Mouse (Mus musculus) urinary bladder, postnatal 14 days (tissue): Measurements from ENCODE around the gene Dnah11.

ENCODE experiments used
- DNase-seq: peaks from one replicate; pipeline ENCODE4 v3.0.0; 2021; ENCODE audit warnings: low spot score

Gene Dnah11

GRCm38 (mm10) chr12:118085291-118085690, 113.6 kb downstream of the Dnah11 start:
- DNase-seq = no peak

- no peak for DNase-seq
Measured at GRCm38 (mm10) chr12:118084806-118085205, 114.0 kb downstream of the Dnah11 start.

DNA sequence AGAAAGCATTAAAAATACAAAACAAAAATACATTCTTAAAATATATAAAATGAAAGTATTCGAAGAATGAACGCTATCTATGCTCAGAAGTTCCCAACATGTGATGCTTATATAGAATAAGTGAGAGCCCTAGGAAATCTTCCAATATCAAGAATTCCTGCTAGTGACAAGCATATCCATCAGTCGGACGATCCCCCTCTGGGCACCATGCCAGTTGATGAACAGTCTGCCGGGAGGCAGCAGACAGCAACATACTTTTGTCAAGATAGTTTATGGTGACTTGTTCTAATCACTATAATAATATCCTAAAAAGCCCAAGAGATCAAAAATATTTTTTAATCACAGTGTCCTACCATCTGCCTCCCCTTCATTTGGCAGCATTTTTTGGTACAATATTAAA, 114.7 kb downstream of the Dnah11 start:
- no peak for DNase-seq

DNA sequence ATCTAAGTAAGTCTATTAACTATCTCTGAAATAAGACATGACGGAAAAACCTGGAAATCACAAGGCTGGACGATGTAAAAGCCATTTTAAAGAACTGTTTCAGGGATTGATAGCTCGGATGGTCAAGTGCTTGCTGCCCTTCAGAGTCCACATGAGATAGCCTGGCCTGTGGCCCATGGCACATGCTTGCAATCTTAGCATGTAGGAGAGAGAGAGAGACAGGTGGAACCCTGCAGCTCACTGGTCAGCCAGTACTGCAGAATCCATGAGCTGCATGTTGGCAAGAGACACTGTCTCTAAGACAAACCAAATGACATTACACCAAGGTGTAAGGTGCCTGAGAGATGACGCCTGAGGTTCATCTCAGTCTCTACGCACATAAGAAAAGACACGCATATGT, 118.4 kb downstream of the Dnah11 start:
- no peak for DNase-seq

- no peak for DNase-seq
Measured at GRCm38 (mm10) chr12:118078434-118078989, 120.3 kb downstream of the Dnah11 start.

DNA sequence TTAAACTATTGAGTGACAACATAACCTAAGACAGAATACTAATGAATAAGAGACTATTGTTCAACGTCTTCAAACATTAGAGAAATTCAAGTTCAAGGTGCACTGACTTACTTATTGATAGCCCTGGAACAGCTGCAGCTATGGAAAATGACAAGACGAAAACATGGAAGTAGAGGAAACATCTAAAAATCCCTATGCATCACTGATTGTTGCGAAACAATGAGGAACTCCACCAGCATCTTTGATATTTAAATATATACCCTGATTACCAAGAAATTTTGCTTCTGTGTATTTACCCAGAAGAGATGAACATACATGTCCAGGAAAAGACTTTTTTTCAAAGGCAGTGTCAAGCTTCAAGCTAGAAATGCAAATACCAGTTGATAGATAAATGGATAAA, 122.0 kb downstream of the Dnah11 start:
- no peak for DNase-seq

DNA sequence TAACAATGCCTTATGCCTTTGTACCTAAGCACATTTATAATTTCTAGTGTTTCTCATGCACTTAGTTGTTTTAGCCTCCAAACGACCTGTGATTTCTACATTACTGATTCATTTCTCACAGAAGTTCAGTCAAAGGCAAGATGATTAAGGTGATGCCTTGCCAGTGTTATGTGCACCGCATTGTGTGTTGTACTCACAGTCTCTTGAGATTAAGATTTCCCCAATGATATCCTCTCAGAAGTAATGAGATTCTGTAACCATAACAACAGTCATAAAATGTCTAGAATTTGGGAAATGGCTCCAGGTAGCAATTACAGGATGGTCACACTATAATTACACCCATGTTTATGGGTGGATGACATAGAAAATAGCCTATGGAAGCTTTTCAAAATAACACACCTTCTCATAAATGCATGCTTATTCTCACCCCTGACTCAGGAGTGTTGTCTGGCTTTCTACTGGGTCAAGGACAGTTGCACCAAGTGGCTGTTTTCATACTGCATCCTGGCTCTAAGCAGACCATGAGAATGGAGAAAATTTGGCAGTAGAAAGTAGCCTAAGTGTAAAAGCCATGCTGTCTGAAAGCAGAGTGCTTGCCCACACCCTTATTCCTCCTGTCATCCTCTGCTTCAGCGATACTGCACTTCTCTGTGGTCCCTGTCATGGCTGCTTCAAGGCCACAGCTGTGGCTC, 126.5 kb downstream of the Dnah11 start:
- no peak for DNase-seq

GRCm38 (mm10) chr12:118071667-118072066, 127.2 kb downstream of the Dnah11 start:
- no peak for DNase-seq

- DNase-seq = no peak
Measured at GRCm38 (mm10) chr12:118068785-118069184, 130.1 kb downstream of the Dnah11 start.

DNA sequence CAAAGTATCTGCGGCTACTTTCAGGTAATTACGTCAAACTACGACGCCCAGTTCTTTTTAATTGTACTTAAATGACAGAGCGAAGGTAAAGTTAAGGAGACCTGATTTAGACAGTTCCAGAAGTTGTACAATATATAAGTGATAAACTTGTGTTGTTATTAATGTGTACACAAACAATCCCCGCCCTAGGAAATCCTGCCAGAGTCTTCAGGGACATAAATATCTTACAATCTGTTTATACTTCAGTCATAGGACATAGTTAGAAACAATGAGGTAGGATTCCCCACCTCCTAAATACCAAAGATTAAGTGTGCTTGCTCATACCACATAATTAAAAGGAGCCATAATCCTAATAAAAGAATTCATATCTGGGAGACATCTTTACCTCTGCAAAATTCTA, 136.5 kb downstream of the Dnah11 start:
- no peak for DNase-seq

GRCm38 (mm10) chr12:118056876-118057275, 142.0 kb downstream of the Dnah11 start:
- DNase-seq = no peak

DNA sequence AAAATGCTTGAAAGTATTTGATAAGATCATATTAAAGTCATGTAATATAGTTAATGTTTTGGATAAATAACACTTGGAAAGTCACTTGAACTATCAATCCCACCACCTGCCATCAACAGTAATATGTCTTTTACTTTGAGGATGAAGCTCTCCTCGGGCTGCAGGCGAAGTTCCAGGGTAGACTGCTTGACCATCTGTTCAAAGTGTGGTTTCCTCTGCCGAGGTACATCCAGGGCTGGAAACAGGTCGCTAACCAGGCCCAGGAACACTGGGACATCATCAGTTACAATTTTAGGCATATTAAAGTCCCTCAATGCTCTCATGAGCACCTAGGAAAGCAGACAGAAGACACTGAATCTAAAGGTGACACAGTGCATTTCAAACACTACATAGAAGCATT, 153.5 kb downstream of the Dnah11 start:
- no peak for DNase-seq

DNA sequence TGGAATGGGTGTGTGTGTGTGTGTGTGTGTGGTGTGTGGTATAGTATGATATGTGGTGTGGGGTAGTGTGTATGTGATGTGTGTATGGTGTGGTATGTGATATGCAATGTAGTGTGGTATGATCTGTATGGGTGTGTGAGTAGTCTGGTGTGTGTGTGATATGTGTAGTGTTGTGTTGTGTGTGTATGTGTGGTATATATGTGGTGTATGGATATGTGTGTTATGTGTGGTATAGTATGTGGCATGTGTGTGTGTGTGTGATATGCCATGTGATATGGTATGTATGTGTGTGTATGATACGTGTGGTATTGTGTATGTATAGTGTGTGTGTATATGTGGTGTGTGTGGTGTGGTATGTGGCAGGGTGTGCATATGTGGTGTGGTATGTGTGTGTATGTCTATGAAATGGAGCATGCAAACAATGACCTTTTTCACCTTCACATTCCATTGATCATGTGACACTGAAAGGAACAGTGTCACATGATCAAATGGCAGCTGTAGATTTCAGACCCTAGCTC, 155.7 kb downstream of the Dnah11 start:
- DNase-seq = no peak

DNA sequence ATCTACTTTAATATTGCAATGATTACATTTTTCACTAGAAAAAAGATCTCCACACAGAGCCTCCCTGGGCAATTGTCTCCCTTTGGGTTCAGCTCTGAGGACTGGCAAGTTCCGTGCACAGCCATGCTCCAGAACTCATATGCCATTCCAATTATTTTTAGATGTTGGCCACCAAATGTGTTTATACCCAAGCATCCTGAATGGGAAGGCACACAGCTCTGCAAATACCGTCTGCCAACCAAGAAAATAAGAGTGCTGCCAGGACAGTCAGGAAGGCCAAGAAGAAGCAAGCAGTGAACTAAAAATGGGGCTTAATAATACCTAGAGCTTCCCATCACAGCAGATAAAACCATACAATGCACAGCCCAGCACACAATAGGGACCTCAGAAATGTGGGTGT, 156.6 kb downstream of the Dnah11 start:
- DNase-seq = no peak

GRCm38 (mm10) chr12:118034990-118035389, 163.9 kb downstream of the Dnah11 start:
- no peak for DNase-seq

DNA sequence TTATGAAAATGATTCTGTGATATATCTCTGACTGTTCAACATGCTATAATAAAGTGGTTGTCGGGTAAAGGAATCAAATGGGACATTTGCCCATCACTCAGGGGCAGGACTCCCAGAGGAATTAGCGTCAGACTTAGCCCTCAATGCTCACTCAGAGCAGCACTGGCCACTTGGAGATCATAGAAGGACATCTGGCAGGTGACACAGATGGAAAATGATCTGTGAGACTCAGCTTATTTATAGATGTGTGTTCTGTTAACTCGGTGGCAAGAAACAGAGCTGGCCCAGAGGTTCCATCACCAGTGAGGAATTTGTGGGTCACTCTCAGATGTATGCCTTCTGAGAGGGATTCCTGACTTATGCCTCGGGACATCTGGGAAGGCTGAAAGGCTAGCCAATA, 173.1 kb downstream of the Dnah11 start:
- DNase-seq = no peak

DNA sequence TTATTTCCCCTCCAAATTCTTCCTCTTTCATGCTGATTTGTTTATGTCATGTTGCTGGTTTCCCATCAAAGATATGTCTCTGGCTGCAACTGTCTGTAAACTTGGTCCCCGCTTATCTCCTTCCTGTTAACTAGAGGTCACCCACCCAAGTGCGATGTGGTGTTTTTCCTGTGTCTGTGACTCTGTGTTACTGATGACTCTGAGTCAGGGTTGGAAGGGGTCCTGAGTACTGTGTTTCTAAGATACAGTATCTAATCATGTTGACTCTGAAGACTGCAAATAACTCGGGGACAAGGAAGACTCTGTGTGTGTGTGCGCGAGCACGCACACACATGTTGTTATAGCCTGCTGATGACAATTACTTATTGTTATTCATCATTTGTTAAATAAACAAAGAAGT, 179.9 kb downstream of the Dnah11 start:
- no peak for DNase-seq

DNA sequence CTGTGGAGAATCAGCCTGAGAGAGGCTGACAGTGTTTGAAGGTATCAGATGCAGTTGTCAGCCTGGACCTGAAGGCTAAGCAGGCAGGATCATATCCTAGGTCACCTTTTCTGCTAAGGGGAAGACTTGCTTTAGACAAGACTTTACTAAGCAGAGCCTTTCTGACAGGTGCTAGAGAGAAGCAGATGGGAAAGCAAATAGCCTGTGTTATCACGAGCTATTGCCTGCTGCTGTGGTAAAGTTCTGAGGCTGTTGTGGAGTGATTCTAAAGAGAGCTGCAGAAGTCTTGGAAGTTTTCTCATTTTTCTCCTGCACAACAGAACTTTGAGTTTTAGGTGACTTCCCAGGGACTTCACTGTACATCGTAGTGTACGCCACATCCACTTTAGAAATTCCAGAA, 185.0 kb downstream of the Dnah11 start:
- no peak for DNase-seq

DNA sequence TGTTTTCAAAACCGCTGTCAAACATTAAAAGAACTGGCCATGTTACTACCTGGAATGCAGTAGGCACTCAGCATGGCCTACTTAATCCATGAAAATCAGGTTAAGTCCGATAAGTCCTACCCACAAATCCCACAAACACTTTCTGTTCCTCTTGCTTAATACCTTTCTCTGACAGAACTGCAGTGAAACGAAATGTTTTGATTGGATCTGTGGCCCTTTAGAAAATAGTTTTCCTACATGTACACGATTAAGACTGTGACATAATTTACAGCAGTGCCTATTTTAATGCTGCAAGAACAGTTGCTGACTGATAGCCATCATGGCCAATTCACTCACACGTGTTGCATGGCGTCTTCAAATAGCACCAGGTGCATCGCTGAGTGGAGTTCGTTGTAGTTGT, 186.9 kb downstream of the Dnah11 start:
- no peak for DNase-seq

DNA sequence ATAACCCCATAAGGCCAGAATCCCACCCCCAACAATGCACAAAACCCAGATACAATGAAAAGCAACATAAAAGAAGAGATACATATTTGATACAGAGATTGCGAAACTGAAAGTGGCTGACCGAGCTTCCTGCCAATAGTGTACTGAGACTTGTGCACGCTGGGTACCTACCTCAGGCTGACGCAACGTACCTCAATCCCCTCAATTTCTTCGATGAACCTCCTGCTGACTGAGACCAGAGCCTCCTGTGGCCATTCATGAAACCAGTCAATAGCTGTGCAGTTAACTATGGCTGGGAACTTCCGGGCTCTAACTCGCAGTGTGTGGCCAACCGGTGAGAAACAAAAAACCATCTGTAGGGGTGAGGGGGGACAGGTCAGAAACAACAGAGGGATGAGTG, 203.9 kb downstream of the Dnah11 start:
- DNase-seq = no peak

DNA sequence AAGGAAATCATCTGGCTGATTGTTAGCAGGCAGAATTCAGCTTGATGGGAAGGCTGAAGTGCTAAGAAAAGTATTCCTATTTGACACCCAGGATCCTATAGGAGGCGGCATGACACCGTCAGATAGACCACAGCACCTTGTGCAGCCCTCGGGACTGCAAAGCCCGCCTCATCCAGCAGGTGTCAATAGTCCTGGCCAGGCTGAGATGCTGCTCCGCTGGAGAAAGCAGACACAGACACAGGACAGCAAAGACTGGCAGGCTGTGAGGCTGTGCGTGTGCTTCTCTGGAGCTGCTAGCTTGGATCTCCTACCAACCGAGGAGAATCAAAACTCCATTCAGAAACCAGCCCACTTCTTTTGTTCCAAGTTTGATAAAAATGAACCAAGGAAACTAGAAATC, 205.3 kb downstream of the Dnah11 start:
- peak; percentile 80 for DNase-seq

DNA sequence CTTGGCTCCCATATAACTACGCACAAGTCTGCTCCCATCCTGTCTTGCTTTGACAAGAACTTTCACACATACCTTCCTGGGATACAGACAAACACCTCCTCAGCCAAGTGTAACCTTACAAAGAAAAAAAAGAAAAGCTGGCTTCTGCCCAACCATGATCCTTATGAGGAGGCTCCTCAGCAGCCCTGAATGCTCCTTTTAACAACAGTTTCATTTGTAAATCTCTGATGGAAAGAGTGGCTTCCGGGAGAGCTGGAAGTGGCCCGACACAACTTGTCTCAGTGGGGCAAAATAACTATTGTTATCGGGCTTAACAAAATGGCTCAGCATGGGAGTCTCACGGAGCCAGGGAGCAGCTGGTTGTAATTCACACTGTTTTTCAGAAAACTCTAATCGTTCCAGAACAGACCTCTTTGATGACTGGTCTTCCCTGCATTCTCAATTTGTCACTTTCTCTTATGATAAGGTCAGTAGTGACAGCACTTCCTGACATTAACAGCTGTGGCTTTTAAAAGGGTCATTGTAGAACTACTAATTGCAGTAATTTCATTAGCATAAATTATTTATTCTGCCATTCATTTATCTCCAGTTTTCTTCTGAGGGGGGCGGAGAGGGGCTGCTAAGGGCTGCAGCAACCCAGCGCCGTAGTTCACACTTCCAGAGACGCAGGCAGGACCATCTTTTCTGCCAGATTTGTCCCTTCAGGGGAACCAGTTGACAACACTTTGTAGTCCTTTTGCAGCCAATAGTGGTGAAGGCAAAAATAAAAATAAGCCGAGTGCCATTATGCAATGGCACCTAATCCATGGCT, 209.6 kb downstream of the Dnah11 start:
- DNase-seq = no peak

DNA sequence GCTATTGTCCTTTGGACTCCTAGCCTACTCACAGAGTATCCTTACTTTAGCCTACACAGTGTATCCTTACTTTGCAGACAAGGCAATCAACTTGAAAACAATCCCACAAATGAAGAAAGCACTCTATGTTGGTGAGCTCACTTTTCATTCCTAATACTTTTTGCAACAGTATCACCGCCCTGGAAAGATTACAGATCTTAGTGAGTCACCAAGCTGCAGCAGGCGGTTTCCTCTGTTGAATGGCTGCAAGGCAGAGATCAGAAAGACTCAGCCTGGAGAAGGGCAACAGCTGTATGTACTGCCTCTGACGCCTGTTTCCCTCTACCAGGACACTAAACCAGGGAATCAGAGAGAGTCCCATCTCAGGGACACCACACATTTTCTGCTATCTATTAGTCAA, 218.5 kb downstream of the Dnah11 start:
- no peak for DNase-seq
